Mouse (Mus musculus) heart, postnatal 10 days (tissue): Measurements from ENCODE around the gene Gm49387. TPM values are rescaled to one million over a fixed set of nuclear protein-coding genes. Genes with fewer than 3 reads are reported as not detected.
"Not testable (repeated sequence)": the region's sequence is repeated elsewhere in the genome, so short reads cannot be mapped to it uniquely, and the experiment has no call there.

Source experiments
- DNase-seq, 2 experiments: peaks; one replicate each; pipeline ENCODE4 v3.0.0; 2021
- intact Hi-C: fragments of 180-260 bp; cut with DNase I; formaldehyde crosslinking; loops from one replicate; pipeline ENCODE4 v1.15.1; 2025
- total RNA-seq, 2 experiments: library from RNA; stranded (reverse); gene quantifications; 2 replicates each; pipeline ENCODE4 v1.2.3; 2021

Gene Gm49387
- total RNA-seq, 2 experiments from 2014 or later: 1.1 TPM; not detected in 1

- intact Hi-C loops: loop anchor here (5.0 kb wide), 1 partner anchor 438 kb away; no protein-coding TSS in a partner anchor
- DNase-seq: no peak
Observed at GRCm38 (mm10) chr14:31644183-31644830, 3.6 kb upstream of the Gm49387 start.

GRCm38 (mm10) chr14:31641506-31642155, 953 bp upstream of the Gm49387 start:
- intact Hi-C loops: loop anchor here (5.0 kb wide), 1 partner anchor 441 kb away; no protein-coding TSS in a partner anchor
- no peak for DNase-seq

GRCm38 (mm10) chr14:31640890-31641505, 320 bp upstream of the Gm49387 start, which contains the start of the genes Btd and Hacl1:
Gene Btd (plus strand): TSS chr14:31641028.
Gene Hacl1 (minus strand): TSS chr14:31641286.
- intact Hi-C loops: loop anchor here (5.0 kb wide), 1 partner anchor 441 kb away; no protein-coding TSS in a partner anchor

GRCm38 (mm10) chr14:31630677-31631076, 10.0 kb downstream of the Gm49387 start:
- intact Hi-C loops: no loop called here
- DNase-seq: no peak

More at GRCm38 (mm10) chr14:31640890-31641505, 320 bp upstream of the Gm49387 start, which contains the start of the genes Btd and Hacl1:
- DNase-seq: peak; percentile 94 to 95

GRCm38 (mm10) chr14:31622748-31623147, 17.9 kb downstream of the Gm49387 start:
- intact Hi-C loops: no loop called here
- DNase-seq: no peak

GRCm38 (mm10) chr14:31620591-31621223, 20.0 kb downstream of the Gm49387 start:
- intact Hi-C loops: no loop called here
- no peak for DNase-seq

GRCm38 (mm10) chr14:31617997-31618396, 22.7 kb downstream of the Gm49387 start:
- intact Hi-C loops: no loop called here

GRCm38 (mm10) chr14:31617204-31617603, 23.5 kb downstream of the Gm49387 start:
- intact Hi-C loops: no loop called here
- no peak for DNase-seq

More at GRCm38 (mm10) chr14:31617997-31618396, 22.7 kb downstream of the Gm49387 start:
- DNase-seq: no peak

GRCm38 (mm10) chr14:31613671-31614070, 27.0 kb downstream of the Gm49387 start:
- intact Hi-C loops: no loop called here

GRCm38 (mm10) chr14:31611986-31612385, 28.7 kb downstream of the Gm49387 start:
- intact Hi-C loops: no loop called here
- no peak for DNase-seq

More at GRCm38 (mm10) chr14:31613671-31614070, 27.0 kb downstream of the Gm49387 start:
- no peak for DNase-seq

GRCm38 (mm10) chr14:31605514-31605913, 35.2 kb downstream of the Gm49387 start:
- intact Hi-C loops: loop anchor here (1.0 to 10.0 kb wide), 2 partner anchors 86 to 241 kb away; no protein-coding TSS in a partner anchor
- DNase-seq: peak in 1 of 2 experiments; percentile 18

GRCm38 (mm10) chr14:31604916-31605315, 35.8 kb downstream of the Gm49387 start:
- DNase-seq: peak; percentile 49 to 64
- intact Hi-C loops: loop anchor here (1.0 to 10.0 kb wide), 3 partner anchors 48 to 240 kb away; no protein-coding TSS in a partner anchor

GRCm38 (mm10) chr14:31602616-31602979, 38.1 kb downstream of the Gm49387 start:
- intact Hi-C loops: loop anchor here (5.0 to 10.0 kb wide), 2 partner anchors 45 to 238 kb away; no protein-coding TSS in a partner anchor
- DNase-seq: not testable (repeated sequence)

- no peak for DNase-seq
- intact Hi-C loops: loop anchor here (5.0 to 10.0 kb wide), 2 partner anchors 45 to 237 kb away; no protein-coding TSS in a partner anchor
Observed at GRCm38 (mm10) chr14:31601908-31602615, 38.6 kb downstream of the Gm49387 start.

GRCm38 (mm10) chr14:31597446-31597845, 43.2 kb downstream of the Gm49387 start:
- intact Hi-C loops: no loop called here
- no peak for DNase-seq

- no peak for DNase-seq
- intact Hi-C loops: no loop called here
Observed at GRCm38 (mm10) chr14:31596408-31596807, 44.3 kb downstream of the Gm49387 start.

GRCm38 (mm10) chr14:31594693-31595092, 46.0 kb downstream of the Gm49387 start:
- intact Hi-C loops: no loop called here
- DNase-seq: no peak

GRCm38 (mm10) chr14:31593036-31593435, 47.6 kb downstream of the Gm49387 start:
- intact Hi-C loops: no loop called here
- DNase-seq: no peak

- intact Hi-C loops: no loop called here
- DNase-seq: no peak
Observed at GRCm38 (mm10) chr14:31591243-31591642, 49.4 kb downstream of the Gm49387 start, which contains the start of gene Colq. Gene Colq (minus strand): TSS chr14:31591343.

- intact Hi-C loops: no loop called here
- DNase-seq: no peak
Observed at GRCm38 (mm10) chr14:31586451-31586850, 54.2 kb downstream of the Gm49387 start.
